Mouse (Mus musculus): ENCODE results near the gene Arf3. TPM values are rescaled to one million over a fixed set of nuclear protein-coding genes. Genes with fewer than 3 reads are reported as not detected.

The Arf3 gene
- polyA plus RNA-seq, 1 experiment, result 0.14 TPM

- TF ChIP-seq TAL1 (IDR thresholded peaks at IDR 0.05; ENCODE audit: low read length) (no peak), GATA1 (IDR thresholded peaks at IDR 0.05; ENCODE audit: low read length) (no peak)
- Histone ChIP-seq H3K9me3 (ENCODE audit: control insufficient read depth, low read length) (peaks cover 8% of the 10 kb centered on the region; the same call in 1 of the 2 replicates), H3K4me1 (ENCODE audit: control insufficient read depth) (peaks cover 19% of the 10 kb centered on the region), H3K27me3 (ENCODE audit: control insufficient read depth) (peaks cover 97% of the 10 kb centered on the region), H3K4me3 (replicated peaks) (no peak overlapping the region), H3K36me3 (ENCODE audit: control insufficient read depth) (no peaks in the 10 kb centered on the region)
Measured at GRCm38 (mm10) chr15:98774096-98774495, 11.1 kb upstream of the Arf3 start.

DNA sequence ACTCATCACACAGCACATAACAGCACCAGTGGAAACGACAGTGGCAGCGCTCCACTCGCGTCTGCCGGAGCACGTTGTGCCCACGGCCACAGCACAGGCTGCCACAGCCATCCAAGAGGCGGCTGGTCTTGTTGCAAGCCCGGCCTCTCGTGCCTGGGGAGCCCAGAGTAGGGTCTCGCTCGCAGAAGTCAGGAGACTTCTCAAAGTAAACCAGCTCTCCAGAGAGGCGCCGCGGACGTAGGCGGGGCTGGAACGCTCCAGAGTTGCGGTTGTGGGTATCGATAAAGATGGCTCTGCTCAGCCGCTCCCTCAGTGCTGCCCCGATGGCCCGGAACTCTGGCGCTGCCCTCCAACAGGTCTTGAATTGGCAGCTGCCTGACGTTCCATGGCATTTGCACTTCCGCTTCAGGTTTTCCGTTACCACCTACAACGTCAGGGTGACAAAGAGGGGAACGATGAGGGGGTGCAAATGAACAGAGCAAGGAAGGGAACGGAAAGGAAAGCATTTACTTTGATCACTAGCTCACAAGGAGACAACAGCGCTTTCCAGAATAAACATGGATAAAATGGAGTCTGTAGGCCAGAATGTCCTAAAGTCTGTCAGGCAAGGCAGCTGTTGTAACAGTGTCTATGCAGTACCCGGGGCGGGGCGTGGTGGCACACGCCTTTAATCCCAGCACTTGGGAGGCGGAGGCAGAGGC lies 9.6 kb upstream of the Arf3 start:
- Histone ChIP-seq H3K4me1 (ENCODE audit: control insufficient read depth) (peaks cover 19% of the 10 kb centered on the region), H3K27me3 (ENCODE audit: control insufficient read depth) (peaks cover 94% of the 10 kb centered on the region), H3K4me3 (replicated peaks) (peak overlapping the region; percentile 38), H3K9me3 (ENCODE audit: control insufficient read depth, low read length) (peaks cover 7% of the 10 kb centered on the region; the same call in 1 of the 2 replicates), H3K36me3 (ENCODE audit: control insufficient read depth) (no peaks in the 10 kb centered on the region)
- TF ChIP-seq GATA1 (IDR thresholded peaks at IDR 0.05; ENCODE audit: low read length) (no peak), TAL1 (IDR thresholded peaks at IDR 0.05; ENCODE audit: low read length) (no peak)

DNA sequence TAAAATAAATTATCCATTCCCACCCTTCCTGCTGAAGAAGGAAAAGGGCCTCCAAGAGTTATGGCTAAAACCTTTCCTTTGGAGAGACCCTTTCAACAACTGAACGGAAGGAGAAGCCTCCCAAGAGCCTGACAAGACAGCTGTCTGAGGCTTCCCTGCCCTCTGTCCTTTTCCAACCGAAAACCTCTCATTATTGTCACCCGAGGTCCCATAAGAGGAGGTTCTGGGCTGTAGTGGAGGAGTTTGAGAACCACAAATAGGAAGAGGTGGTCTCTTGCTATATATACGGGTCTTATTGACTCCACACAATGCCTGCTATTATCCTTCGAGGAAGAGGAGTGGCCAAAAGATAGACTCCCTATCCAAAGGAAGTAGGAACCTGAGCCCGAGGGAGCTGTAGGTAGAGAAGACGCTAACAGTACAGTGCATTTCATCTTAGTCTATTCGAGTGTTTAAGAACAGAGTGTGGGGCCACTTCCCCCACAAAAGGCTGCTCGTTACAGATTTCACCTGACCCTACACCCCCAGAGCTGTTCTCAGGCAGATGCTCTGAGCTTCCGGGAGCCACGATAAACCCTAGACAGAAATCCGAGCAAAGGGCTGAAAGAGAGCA lies 8.9 kb upstream of the Arf3 start:
- Histone ChIP-seq H3K4me3 (replicated peaks) (peak overlapping the region; percentile 38), H3K36me3 (ENCODE audit: control insufficient read depth) (no peaks in the 10 kb centered on the region), H3K9me3 (ENCODE audit: control insufficient read depth, low read length) (peaks cover 6% of the 10 kb centered on the region; the same call in 1 of the 2 replicates), H3K27me3 (ENCODE audit: control insufficient read depth) (peaks cover 87% of the 10 kb centered on the region), H3K4me1 (ENCODE audit: control insufficient read depth) (peaks cover 19% of the 10 kb centered on the region)
- TF ChIP-seq GATA1 (IDR thresholded peaks at IDR 0.05; ENCODE audit: low read length), result no peak

DNA sequence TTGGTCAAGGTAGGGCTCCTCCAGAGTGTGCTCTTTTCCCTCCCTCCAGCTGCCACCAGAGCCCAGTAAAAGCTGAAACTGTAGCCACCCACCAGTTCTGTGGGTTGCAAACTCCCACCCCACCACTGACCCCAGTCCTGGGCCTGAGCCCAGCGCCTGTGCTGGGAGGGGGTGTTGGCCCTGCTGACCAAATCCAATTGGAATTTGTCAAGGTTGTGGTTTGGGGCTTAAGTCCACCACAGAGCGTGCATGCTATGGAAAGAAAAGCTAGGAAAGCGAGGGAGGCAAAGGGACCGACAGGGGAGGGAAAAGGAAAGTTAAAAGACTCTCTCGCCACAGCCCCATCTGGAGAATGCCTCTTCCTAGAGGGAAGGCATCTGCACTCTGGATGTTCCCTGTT lies 5.2 kb upstream of the Arf3 start:
- TF ChIP-seq GATA1 (IDR thresholded peaks at IDR 0.05; ENCODE audit: low read length) (no peak), TAL1 (IDR thresholded peaks at IDR 0.05; ENCODE audit: low read length) (no peak)
- peaks cover 78% of the 10 kb centered on the region for H3K27me3 ChIP-seq (ENCODE audit: control insufficient read depth)

GRCm38 (mm10) chr15:98765929-98766328 lies 2.9 kb upstream of the Arf3 start:
- Histone ChIP-seq H3K36me3 (ENCODE audit: control insufficient read depth) (no peaks in the 10 kb centered on the region), H3K4me1 (ENCODE audit: control insufficient read depth) (peaks cover 21% of the 10 kb centered on the region), H3K4me3 (replicated peaks) (no peak overlapping the region), H3K9me3 (ENCODE audit: control insufficient read depth, low read length) (no peaks in the 10 kb centered on the region), H3K27me3 (ENCODE audit: control insufficient read depth) (peaks cover 64% of the 10 kb centered on the region)
- TF ChIP-seq GATA1 (IDR thresholded peaks at IDR 0.05; ENCODE audit: low read length), result no peak
- TF ChIP-seq TAL1 (IDR thresholded peaks at IDR 0.05; ENCODE audit: low read length), result no peak

More for the DNA sequence above, 5.2 kb upstream of the Arf3 start:
- Histone ChIP-seq H3K36me3 (ENCODE audit: control insufficient read depth) (no peaks in the 10 kb centered on the region), H3K4me1 (ENCODE audit: control insufficient read depth) (peaks cover 15% of the 10 kb centered on the region), H3K9me3 (ENCODE audit: control insufficient read depth, low read length) (no peaks in the 10 kb centered on the region), H3K4me3 (replicated peaks) (no peak overlapping the region)

DNA sequence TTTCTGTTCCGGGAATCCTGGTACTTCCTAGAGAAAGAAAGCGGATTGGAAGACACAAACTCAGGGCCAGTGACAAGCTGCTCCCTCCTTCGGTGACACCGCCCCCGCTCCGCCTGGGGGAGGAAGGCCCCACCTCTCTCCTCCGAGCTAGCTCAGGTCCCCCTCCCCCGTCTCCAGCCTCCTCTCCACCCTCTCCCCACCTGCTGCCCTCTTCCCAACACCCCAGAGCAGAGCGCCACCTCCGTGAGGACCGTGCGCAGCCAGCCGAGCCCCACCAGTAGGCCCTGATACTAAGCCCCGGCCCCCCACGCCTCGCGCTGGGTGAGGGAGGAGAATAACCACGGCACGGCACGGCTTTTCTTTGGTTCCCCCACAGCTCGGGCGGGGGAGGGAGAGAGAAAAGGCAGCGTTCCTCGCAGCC lies 803 bp downstream of the Arf3 start:
- peaks cover 37% of the 10 kb centered on the region for H3K27me3 ChIP-seq (ENCODE audit: control insufficient read depth)
- H3K9me3 ChIP-seq (ENCODE audit: control insufficient read depth, low read length), result no peaks in the 10 kb centered on the region
- peak overlapping the region; percentile 81 for H3K4me3 ChIP-seq (replicated peaks)
- peaks cover 21% of the 10 kb centered on the region for H3K4me1 ChIP-seq (ENCODE audit: control insufficient read depth)
- no peak for TF ChIP-seq TAL1 (IDR thresholded peaks at IDR 0.05; ENCODE audit: low read length)
- no peak for TF ChIP-seq GATA1 (IDR thresholded peaks at IDR 0.05; ENCODE audit: low read length)
- H3K36me3 ChIP-seq (ENCODE audit: control insufficient read depth), result peaks cover 2% of the 10 kb centered on the region; the same call in 1 of the 2 replicates

DNA sequence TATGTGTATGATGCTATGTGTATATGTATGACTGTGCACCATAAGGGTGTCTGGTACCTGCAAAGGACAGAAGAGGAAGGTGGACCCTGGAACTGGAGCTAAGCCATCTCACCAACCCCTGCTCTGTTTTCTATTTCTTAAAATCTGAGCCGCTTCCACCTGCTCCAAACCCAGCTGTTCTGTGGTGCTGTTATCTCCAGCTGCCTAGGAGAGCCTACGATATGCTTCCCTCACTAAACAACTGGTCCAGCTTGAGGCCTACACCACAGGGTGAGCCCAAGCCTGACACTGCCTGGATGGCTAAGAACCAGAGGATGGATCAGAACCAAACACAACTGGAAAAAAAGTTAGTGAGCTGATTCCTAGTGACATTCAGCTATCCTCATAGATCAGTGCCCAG lies 8.9 kb downstream of the Arf3 start:
- Histone ChIP-seq H3K9me3 (ENCODE audit: control insufficient read depth, low read length) (no peaks in the 10 kb centered on the region), H3K4me3 (replicated peaks) (no peak overlapping the region), H3K27me3 (ENCODE audit: control insufficient read depth) (no peaks in the 10 kb centered on the region), H3K4me1 (ENCODE audit: control insufficient read depth) (peaks cover 25% of the 10 kb centered on the region), H3K36me3 (ENCODE audit: control insufficient read depth) (peaks cover 2% of the 10 kb centered on the region; the same call in 1 of the 2 replicates)
- TF ChIP-seq TAL1 (IDR thresholded peaks at IDR 0.05; ENCODE audit: low read length) (no peak), GATA1 (IDR thresholded peaks at IDR 0.05; ENCODE audit: low read length) (no peak)

DNA sequence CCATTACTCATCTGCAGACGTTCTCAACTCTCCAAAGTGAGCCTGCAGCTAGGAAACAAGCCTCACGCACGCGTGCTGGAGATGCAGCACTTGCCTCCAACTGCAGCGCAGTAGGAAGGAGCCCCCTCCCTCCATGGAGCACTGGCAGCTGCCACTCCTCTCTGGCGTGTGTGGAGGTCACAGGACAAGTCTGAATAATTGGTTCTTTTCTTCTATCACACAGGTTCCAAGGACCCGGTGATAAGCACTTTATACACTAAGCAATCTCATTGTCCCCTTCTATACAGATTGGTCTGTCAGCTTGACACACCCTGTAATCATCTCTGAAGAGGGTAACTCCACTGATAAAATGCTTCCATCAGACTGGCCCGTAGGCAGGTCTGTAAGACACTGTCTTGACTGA lies 10.0 kb downstream of the Arf3 start:
- peaks cover 2% of the 10 kb centered on the region; the same call in 1 of the 2 replicates for H3K36me3 ChIP-seq (ENCODE audit: control insufficient read depth)
- TF ChIP-seq GATA1 (IDR thresholded peaks at IDR 0.05; ENCODE audit: low read length), result no peak
- no peak for TF ChIP-seq TAL1 (IDR thresholded peaks at IDR 0.05; ENCODE audit: low read length)

DNA sequence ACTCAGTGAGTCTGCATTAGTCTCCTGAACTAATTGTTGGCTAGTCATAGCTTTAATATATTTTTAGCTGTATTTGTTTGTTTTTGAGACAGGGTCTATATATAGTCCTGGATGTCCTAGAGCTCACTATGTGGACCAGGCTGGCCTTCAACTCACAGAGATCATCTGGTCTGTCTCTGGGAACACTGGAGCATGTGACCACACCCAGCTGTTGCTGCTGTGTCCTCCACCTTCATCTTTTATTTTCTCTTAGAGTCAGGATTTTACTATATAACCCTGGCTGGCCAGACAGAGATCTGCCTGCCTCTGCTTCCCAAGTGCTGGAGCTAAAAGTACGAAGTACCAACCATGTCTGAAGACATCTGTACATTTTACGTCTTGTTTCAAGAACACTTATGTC lies 13.9 kb downstream of the Arf3 start:
- TF ChIP-seq GATA1 (IDR thresholded peaks at IDR 0.05; ENCODE audit: low read length) (no peak), TAL1 (IDR thresholded peaks at IDR 0.05; ENCODE audit: low read length) (no peak)
- Histone ChIP-seq H3K4me3 (replicated peaks) (no peak overlapping the region), H3K4me1 (ENCODE audit: control insufficient read depth) (peaks cover 19% of the 10 kb centered on the region), H3K36me3 (ENCODE audit: control insufficient read depth) (no peaks in the 10 kb centered on the region; the same call in 1 of the 2 replicates), H3K27me3 (ENCODE audit: control insufficient read depth) (no peaks in the 10 kb centered on the region), H3K9me3 (ENCODE audit: control insufficient read depth, low read length) (no peaks in the 10 kb centered on the region)

More for the DNA sequence above, 10.0 kb downstream of the Arf3 start:
- peaks cover 25% of the 10 kb centered on the region for H3K4me1 ChIP-seq (ENCODE audit: control insufficient read depth)
- no peaks in the 10 kb centered on the region for H3K9me3 ChIP-seq (ENCODE audit: control insufficient read depth, low read length)
- no peak overlapping the region for H3K4me3 ChIP-seq (replicated peaks)
- no peaks in the 10 kb centered on the region for H3K27me3 ChIP-seq (ENCODE audit: control insufficient read depth)

Data from erythroblast, embryonic 14.5 days (primary cell).